Mouse (Mus musculus) induced T-regulatory cell, adult 2 months (primary cell): ENCODE measurements at regions not wholly inside any gene's neighbourhood (a gene's known extent, or its start where the extent isn't known, plus 50 kb on each side); places are given as distances from the start of the nearest gene placed in this dataset.
A peak's percentile ranks its signal among the peaks of the same experiment; 100 is the strongest.
"Not testable (repeated sequence)": the region's sequence is repeated elsewhere in the genome, so short reads cannot be mapped to it uniquely, and the experiment has no call there.

Experiments used
- DNase-seq: peaks from one replicate; pipeline ENCODE4 v3.0.0-alpha.2; 2012; ENCODE audit warnings: low read depth

DNA sequence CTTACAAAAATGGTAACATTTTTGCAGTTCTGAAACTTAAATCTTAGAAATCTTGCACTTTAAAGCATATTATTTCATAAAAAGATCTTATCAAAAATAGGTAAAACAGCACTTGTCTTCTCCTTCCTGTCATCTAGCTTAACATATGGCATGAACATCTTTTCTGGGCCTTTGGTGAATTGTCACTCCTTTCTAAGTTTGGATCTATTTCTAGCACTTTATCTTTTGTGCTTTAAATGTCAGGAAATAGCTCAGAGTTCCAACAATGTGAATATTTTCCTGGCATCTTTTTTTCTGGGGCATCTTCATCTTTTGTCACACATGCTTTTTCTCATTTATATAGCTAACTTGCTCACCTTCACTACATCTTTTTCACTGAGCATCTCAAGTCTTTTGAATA, 527.4 kb upstream of the Gm5150 start:
- DNase-seq = no peak

- not testable (repeated sequence) for DNase-seq
Observed at GRCm38 (mm10) chr3:16527511-16527910, 521.3 kb upstream of the Gm5150 start.

GRCm38 (mm10) chr3:16488431-16488830, 482.2 kb upstream of the Gm5150 start:
- not testable (repeated sequence) for DNase-seq

DNA sequence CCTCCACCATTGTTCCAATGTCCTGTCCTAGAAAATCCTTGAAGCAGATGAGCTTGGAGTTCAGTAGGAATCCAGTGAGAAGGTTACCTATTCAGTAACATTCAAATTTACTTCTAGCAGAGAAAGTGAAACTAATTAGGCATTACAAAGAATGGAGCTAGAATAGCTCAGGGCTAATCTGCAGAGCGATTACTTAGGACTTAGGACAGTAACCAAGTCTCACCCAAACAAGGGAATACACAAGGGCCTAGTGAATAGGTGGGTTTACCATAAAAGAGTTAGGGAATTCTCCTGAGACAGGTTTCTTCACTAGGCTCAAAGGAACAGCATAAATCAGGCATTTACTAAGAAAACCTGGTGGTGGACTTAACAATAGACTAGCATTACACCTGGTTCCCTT, 476.5 kb upstream of the Gm5150 start:
- no peak for DNase-seq

GRCm38 (mm10) chr3:16471360-16471759, 465.1 kb upstream of the Gm5150 start:
- no peak for DNase-seq

- DNase-seq = peak; percentile 7
Observed at GRCm38 (mm10) chr3:16466388-16466787, 460.2 kb upstream of the Gm5150 start.

GRCm38 (mm10) chr3:16465357-16465756, 459.1 kb upstream of the Gm5150 start:
- DNase-seq = no peak

GRCm38 (mm10) chr3:16464301-16464700, 458.1 kb upstream of the Gm5150 start:
- DNase-seq = no peak

DNA sequence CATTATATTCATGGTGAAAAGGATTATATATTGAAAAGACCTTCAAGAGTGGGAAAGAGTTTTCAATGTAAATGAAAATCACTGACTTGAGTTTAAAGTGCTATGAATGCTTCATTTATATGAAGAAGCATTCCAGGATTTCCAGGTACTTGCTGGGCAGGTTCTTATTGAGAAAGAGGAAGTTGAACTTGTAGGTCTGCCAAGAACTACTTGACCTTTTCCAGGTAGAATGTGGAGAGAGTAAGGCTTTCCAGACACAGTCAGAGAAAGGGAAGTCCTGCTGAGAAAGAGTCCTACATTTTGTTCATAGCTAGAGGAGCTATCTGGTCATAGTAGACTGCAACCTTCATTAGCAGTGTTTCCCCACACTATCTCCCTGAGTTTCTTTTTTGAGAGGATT, 426.8 kb upstream of the Gm5150 start:
- no peak for DNase-seq

DNA sequence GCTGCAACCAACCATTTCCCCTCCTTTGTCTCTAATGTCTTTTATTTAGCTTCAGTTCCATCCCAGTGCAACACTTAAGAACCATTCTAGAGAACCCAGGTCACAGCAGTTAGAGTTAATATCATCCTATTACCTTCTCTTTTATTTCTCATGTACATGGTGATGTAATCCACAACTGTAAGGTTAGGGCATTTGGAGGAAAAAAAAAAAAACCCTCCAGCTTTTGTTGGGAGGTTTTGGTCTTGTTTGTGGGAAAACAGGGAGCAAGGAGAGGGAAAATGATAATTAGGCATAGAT, 425.5 kb upstream of the Gm5150 start:
- DNase-seq = no peak

DNA sequence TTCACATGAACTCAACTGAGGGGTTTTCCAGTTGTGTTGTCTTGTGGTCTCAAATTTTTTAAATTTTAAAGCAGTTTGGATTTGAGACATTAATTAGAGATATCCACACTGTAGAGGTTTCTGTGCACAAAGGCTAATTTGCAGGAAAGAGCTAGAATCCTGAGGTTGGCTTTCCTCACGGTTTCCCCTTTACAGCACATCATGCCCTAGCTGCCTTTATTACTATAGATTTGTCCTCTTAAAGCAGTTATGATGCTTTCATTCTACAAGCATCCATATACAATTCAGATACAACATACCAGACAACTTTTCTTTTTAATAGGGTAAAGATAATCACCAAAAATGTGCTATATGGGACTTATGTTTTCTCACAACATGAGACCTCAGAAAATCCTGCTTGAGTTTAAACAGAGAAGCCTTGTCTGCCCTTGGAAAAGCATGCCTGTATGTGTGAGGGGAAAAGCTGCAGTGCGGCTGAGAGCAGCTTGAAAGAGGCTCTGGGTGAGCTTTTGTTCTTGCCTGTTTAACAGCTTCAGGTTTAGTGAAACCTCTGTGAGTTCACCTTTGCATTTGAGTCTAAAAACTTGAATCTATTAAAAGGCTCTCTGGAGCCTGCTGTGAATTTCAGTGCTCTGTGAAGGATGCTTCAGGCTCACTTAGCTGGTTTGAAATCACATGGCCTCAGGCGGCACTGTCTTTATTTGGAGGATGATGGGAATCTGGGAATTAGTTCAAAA, 425.0 kb upstream of the Gm5150 start:
- DNase-seq = no peak
